Mouse (Mus musculus) embryonic facial prominence, embryonic 14.5 days (tissue): Measurements from ENCODE around the gene Rusc2. TPM values are rescaled to one million over a fixed set of nuclear protein-coding genes. Genes with fewer than 3 reads are reported as not detected.

Source experiments
- ATAC-seq: fragments of 200-750 bp; cut with Nextera tagmentation; 2 replicates; pipeline ENCODE4 v1.8.0; 2017; ENCODE audit warnings: low read depth, moderate number of reproducible peaks, moderate TSS enrichment
- DNase-seq: peaks from one replicate; pipeline ENCODE4 v3.0.0-alpha.2; 2015; ENCODE audit warnings: low spot score
- H3K27ac ChIP-seq: fragments of 300-500 bp; sonication (generic); replicated peaks from 2 replicates; pipeline ENCODE4 v1.5.1; 2014; ENCODE audit warnings: low read depth, mild to moderate bottlenecking, low read length, moderate library complexity
- H3K27me3 ChIP-seq: fragments of 300-500 bp; sonication (generic); replicated peaks from 2 replicates; pipeline ENCODE4 v1.6.1; 2014; ENCODE audit warnings: low read length; ENCODE audit not compliant: control insufficient read depth, insufficient read depth
- H3K36me3 ChIP-seq: fragments of 300-500 bp; sonication (generic); 2 replicates; pipeline ENCODE4 v1.6.1; 2014; ENCODE audit warnings: low read length, mixed read lengths; ENCODE audit not compliant: control insufficient read depth, insufficient read depth
- H3K4me1 ChIP-seq: fragments of 300-500 bp; sonication (generic); 2 replicates; pipeline ENCODE4 v1.6.1; 2014; ENCODE audit warnings: antibody characterized with exemption, low read length; ENCODE audit not compliant: control insufficient read depth, insufficient read depth
- H3K4me2 ChIP-seq: fragments of 300-500 bp; sonication (generic); 2 replicates; pipeline ENCODE4 v1.6.1; 2014; ENCODE audit warnings: low read depth, mild to moderate bottlenecking, low read length, moderate library complexity, mixed read lengths
- H3K4me3 ChIP-seq: fragments of 300-500 bp; sonication (generic); 2 replicates; pipeline ENCODE4 v1.5.1; 2014; ENCODE audit warnings: low read depth, mild to moderate bottlenecking, low read length
- H3K9ac ChIP-seq: fragments of 300-500 bp; sonication (generic); 2 replicates; pipeline ENCODE4 v1.6.1; 2014; ENCODE audit warnings: low read depth, mild to moderate bottlenecking, low read length, moderate library complexity, mixed read lengths
- H3K9me3 ChIP-seq: fragments of 300-500 bp; sonication (generic); 2 replicates; pipeline ENCODE4 v1.6.1; 2016; ENCODE audit warnings: low read length; ENCODE audit not compliant: control insufficient read depth
- WGBS: fragments of 180-500 bp; shearing (Covaris S2); extraction: QIAGEN DNeasy Blood & Tissue Kit; methylation state at CpG from one replicate; pipeline ENCODE4 v1.1.7; 2014; 5-methylcytosine and 5-hydroxymethylcytosine counted together
- polyA plus RNA-seq: library from polyadenylated mRNA; unstranded; fragments of >200 nt; fragmentation: Nextera tagmentation; extraction: Ambion mirVana; gene quantifications from 2 replicates; pipeline ENCODE4 v1.2.1, GENCODE M21; 2014

Rusc2 gene
- polyA plus RNA-seq, 1 experiment from 2014 or later, result 11.5 TPM

GRCm38 (mm10) chr4:43432832-43433231, 51.1 kb downstream of the Rusc2 start:
- Histone ChIP-seq H3K9me3 (no peaks in the 10 kb centered on the region), H3K27me3 (peaks cover 10% of the 10 kb centered on the region; the same call in 1 of the 2 replicates), H3K4me1 (0 out of 2 replicates have a peak, but pooled peaks cover 4% of the 10 kb centered on the region), H3K4me2 (no peak overlapping the region), H3K27ac (no peak overlapping the region), H3K36me3 (no peaks in the 10 kb centered on the region), H3K9ac (no peak overlapping the region), H3K4me3 (no peak overlapping the region)
- DNase-seq (no peak), ATAC-seq (no peak)
- WGBS, result 87% methylated on average over 1 of the region's 1 CpGs

DNA sequence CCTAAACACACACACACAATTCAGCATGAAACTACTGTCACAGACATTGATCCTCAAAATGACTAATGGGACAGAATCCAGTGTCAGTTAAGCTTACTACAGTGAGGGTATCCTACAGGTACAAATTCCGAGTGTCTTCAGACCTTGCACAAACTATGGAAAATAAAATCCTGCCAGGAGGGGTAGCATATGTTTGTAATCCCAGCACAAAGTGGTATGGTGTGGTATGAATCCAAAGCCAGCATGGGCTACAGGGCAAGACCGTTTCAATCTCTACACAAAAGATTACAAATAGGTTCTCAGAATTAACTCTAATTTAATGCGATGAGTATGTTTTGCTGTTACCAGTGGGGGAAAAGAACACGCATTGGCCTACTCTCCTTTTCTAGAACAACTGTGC, 59.9 kb downstream of the Rusc2 start, which contains the start of gene Tesk1:
Gene Tesk1, plus strand, starts transcription at position 301 of the 400 bp plus-strand sequence.
- ATAC-seq (no peak), DNase-seq (no peak)
- Histone ChIP-seq H3K36me3 (peaks cover 17% of the 10 kb centered on the region), H3K27ac (peak within 1 kb of the TSS; percentile 91), H3K9me3 (no peaks in the 10 kb centered on the region), H3K27me3 (no peaks in the 10 kb centered on the region), H3K4me1 (peaks cover 9% of the 10 kb centered on the region), H3K9ac (peak within 1 kb of the TSS; percentile 97), H3K4me3 (peak within 1 kb of the TSS; percentile 93), H3K4me2 (peak within 1 kb of the TSS; percentile 93)
- WGBS, result 20% methylated on average over 4 of the region's 4 CpGs

- peak overlapping the region; percentile 93 for H3K4me2 ChIP-seq
- peaks cover 9% of the 10 kb centered on the region for H3K4me1 ChIP-seq
- H3K4me3 ChIP-seq, result peak overlapping the region; percentile 93
- H3K27ac ChIP-seq, result peak overlapping the region; percentile 91
- WGBS, result under 1% methylated on average over 29 of the region's 33 CpGs
- peak overlapping the region; percentile 97 for H3K9ac ChIP-seq
- DNase-seq (peak; percentile 99), ATAC-seq (peak; percentile 95)
- H3K27me3 ChIP-seq, result no peaks in the 10 kb centered on the region
- H3K9me3 ChIP-seq, result no peaks in the 10 kb centered on the region
- H3K36me3 ChIP-seq, result peaks cover 21% of the 10 kb centered on the region
Measured at GRCm38 (mm10) chr4:43442044-43442443, 60.3 kb downstream of the Rusc2 start.

DNA sequence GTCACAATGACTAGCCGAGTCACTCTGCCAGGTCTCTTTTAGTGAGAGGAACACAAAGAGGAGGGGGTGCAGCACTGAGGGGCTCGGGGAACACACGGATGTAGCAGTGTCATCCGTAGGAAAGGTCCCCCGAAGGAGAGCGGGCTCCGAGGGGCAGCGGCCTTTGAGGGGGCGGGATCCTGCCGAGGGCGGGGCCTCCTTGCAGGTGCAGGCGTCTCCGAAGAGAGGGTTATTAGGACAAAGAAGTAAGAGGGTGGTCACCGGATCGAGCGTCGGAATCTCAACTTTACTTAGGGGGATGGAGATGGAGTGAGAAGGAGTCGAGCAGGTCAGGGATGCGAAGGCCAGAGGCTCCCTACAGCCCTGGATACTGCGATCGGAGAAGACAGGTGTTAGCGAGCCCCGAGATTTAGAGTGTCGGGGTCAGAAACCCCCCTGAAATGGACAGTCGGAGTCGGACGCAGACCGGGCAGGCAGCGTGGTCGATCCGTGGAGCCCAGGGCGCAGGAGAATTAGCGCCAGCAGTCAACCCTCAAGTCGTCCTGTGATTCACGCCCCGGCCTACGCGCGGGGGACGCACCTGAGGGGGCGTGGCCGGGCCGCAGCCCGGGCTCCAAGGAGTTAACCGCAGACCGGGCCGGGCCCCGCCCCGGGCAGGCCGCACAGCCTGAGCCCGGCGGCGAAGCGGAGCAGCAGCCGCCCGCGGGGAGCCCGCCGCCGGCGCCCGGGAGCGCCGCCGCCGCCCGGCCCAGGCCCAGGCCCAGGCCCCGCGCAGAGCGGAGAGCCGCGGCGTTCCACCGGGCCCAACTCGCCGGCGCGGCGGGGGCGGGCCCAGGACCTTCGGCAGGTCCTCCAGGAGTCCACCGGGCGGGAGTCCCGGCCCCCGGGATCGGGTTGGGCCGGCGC, 60.9 kb downstream of the Rusc2 start:
- peaks cover 28% of the 10 kb centered on the region for H3K36me3 ChIP-seq
- peak overlapping the region; percentile 93 for H3K4me2 ChIP-seq
- peak overlapping the region; percentile 93 for H3K4me3 ChIP-seq
- H3K27me3 ChIP-seq, result no peaks in the 10 kb centered on the region
- H3K4me1 ChIP-seq, result peaks cover 9% of the 10 kb centered on the region
- DNase-seq, result peak; percentile 89
- ATAC-seq, result peak; percentile 71
- WGBS, result 1% methylated on average over 44 of the region's 88 CpGs
- peak overlapping the region; percentile 91 for H3K27ac ChIP-seq
- H3K9ac ChIP-seq, result peak overlapping the region; percentile 97
- H3K9me3 ChIP-seq, result no peaks in the 10 kb centered on the region

GRCm38 (mm10) chr4:43443511-43443910, 61.7 kb downstream of the Rusc2 start:
- Histone ChIP-seq H3K9me3 (no peaks in the 10 kb centered on the region), H3K9ac (peak overlapping the region; percentile 97), H3K36me3 (peaks cover 34% of the 10 kb centered on the region), H3K4me3 (peak overlapping the region; percentile 93), H3K4me1 (peaks cover 9% of the 10 kb centered on the region), H3K27ac (peak overlapping the region; percentile 91), H3K4me2 (peak overlapping the region; percentile 93), H3K27me3 (no peaks in the 10 kb centered on the region)
- under 1% methylated on average over 18 of the region's 28 CpGs for WGBS
- no peak for DNase-seq
- ATAC-seq, result no peak

- Histone ChIP-seq H3K4me3 (no peak overlapping the region), H3K4me2 (no peak overlapping the region), H3K36me3 (peaks cover 34% of the 10 kb centered on the region), H3K27ac (no peak overlapping the region; the same call in 1 of the 2 replicates), H3K9ac (no peak overlapping the region), H3K27me3 (no peaks in the 10 kb centered on the region), H3K4me1 (peaks cover 9% of the 10 kb centered on the region), H3K9me3 (no peaks in the 10 kb centered on the region)
- ATAC-seq, result no peak
- no peak for DNase-seq
- WGBS, result 87% methylated on average over 11 of the region's 13 CpGs
Measured at GRCm38 (mm10) chr4:43447251-43447650, 65.5 kb downstream of the Rusc2 start.

GRCm38 (mm10) chr4:43448554-43448953, 66.8 kb downstream of the Rusc2 start:
- Histone ChIP-seq H3K27me3 (peaks cover 9% of the 10 kb centered on the region), H3K9me3 (no peaks in the 10 kb centered on the region), H3K27ac (no peak overlapping the region), H3K9ac (no peak overlapping the region), H3K4me3 (no peak overlapping the region), H3K4me1 (peaks cover 15% of the 10 kb centered on the region), H3K36me3 (peaks cover 34% of the 10 kb centered on the region), H3K4me2 (no peak overlapping the region)
- ATAC-seq (no peak), DNase-seq (no peak)
- 93% methylated on average over 3 of the region's 3 CpGs for WGBS

- H3K4me1 ChIP-seq, result peaks cover 12% of the 10 kb centered on the region
- H3K4me2 ChIP-seq, result no peak overlapping the region
- H3K4me3 ChIP-seq, result no peak overlapping the region
- H3K27me3 ChIP-seq, result peaks cover 22% of the 10 kb centered on the region
- H3K9ac ChIP-seq, result no peak overlapping the region
- no peak overlapping the region for H3K27ac ChIP-seq
- H3K9me3 ChIP-seq, result no peaks in the 10 kb centered on the region
- DNase-seq, result no peak
- no peak for ATAC-seq
- peaks cover 10% of the 10 kb centered on the region for H3K36me3 ChIP-seq
- WGBS, result 49% methylated on average over 11 of the region's 11 CpGs
Measured at GRCm38 (mm10) chr4:43452315-43452714, 70.5 kb downstream of the Rusc2 start.
